Mouse (Mus musculus) kidney, adult 2 months (tissue): ENCODE results near the gene Hist1h2bb.

Experiments
- CTCF ChIP-seq: fragments of 200-500 bp; conservative IDR thresholded peaks from 2 replicates; pipeline ENCODE4 v1.5.1; 2011; ENCODE audit warnings: low read depth, mild to moderate bottlenecking, control low read depth, low read length, moderate library complexity, mixed read lengths; ENCODE audit not compliant: insufficient read depth, insufficient read length
- POLR2A ChIP-seq: fragments of 200-500 bp; IDR thresholded peaks from one replicate; pipeline ENCODE4 v1.6.1; 2011; ENCODE audit warnings: low read depth, low read length, control low read depth

DNA sequence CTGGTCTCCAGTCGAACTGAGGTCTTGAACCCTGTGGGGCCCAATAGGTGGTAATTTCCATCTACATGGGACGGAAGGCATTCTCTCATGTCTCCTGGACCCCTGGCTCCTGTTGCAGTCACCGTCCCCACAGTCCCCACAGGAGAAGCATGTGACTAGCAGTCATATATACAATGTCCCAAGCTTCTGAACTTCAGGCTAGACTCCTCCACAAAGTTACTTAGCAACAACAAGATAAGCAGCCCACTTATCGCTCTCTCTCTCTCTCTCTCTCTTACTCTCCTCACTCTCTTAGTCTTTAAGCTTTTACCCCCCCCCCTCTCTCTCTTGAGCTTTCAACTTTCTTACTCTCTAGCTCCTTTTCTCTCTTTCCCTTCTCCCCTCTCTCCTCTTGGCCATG lies 22.3 kb upstream of the Hist1h2bb start:
- TF ChIP-seq POLR2A (no peak), CTCF (no peak)
